Mouse (Mus musculus): ENCODE results near the gene Nkiras2. TPM values are rescaled to one million over a fixed set of nuclear protein-coding genes. Genes with fewer than 3 reads are reported as not detected.
"Not testable (repeated sequence)": the region's sequence is repeated elsewhere in the genome, so short reads cannot be mapped to it uniquely, and the experiment has no call there.

Gene Nkiras2
- polyA plus RNA-seq, 1 experiment from 2014 or later: 58.7 TPM

GRCm38 (mm10) chr11:100640159-100640906 is 21.3 kb downstream of the Nkiras2 start:
- no peaks in the 10 kb centered on the region for H3K36me3 ChIP-seq
- peaks cover 25% of the 10 kb centered on the region for H3K27me3 ChIP-seq
- WGBS: 6% methylated on average over 52 of the region's 52 CpGs
- peaks cover 8% of the 10 kb centered on the region; the same call in 1 of the 2 replicates for H3K4me1 ChIP-seq
- no peak overlapping the region for H3K27ac ChIP-seq
- no peaks in the 10 kb centered on the region for H3K9me3 ChIP-seq
- peak overlapping the region; percentile 23; the same call in 1 of the 2 replicates for H3K9ac ChIP-seq
- peak overlapping the region; percentile 80 for H3K4me2 ChIP-seq
- ATAC-seq (ENCODE audit: borderline replicate concordance, extremely low read depth, low FRiP score, low TSS enrichment): no peak
- H3K4me3 ChIP-seq: peak overlapping the region; percentile 39

DNA sequence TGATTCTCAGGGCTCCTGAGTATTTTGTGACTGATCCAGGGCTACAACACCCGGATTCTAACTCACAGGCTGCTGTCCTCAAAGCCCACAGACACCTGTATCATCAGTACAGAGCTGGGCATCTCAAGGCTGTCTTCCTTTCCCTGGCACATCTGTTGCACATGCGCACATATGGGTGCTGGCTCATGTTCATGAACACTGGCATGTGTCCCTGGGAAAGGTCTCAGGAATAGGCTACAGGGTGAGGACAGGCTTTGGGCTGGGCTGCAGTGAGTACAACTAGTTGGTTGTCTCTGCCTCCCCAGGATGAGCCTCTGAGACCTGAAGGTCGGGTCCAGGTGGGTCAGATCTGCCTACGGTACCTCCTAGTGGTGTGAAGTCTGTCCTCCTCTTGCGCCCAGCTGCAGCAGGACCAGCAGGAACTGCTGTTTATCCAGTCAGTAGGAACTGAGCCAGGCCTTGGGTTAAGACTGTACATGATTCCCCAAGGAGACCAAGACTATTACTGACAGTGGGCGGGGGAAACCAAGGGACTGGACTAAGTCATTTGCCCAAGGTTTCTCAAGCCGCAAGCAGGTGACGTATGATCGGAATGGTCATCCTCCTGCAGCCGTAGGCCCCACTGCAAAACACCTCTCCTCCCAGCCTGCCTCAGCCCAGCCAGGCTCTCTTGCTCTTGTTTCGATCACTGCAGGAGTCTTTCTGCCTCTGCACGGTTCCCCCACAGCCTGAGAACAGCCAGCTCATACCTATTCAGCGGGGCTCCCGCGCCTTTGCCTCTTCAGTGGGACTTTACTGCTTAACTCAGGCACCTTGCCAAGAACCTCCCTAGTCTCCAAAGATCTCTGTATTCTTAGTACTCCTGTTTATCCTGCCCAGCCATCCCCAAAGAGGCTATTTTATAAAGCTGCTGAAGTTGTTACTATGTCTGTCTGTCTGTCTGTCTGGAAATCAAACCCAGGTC is 24.9 kb downstream of the Nkiras2 start:
- Histone ChIP-seq H3K27me3 (peaks cover 25% of the 10 kb centered on the region), H3K9ac (no peak overlapping the region), H3K9me3 (no peaks in the 10 kb centered on the region), H3K4me3 (no peak overlapping the region), H3K4me1 (peaks cover 8% of the 10 kb centered on the region; the same call in 1 of the 2 replicates), H3K27ac (no peak overlapping the region), H3K36me3 (no peaks in the 10 kb centered on the region), H3K4me2 (no peak overlapping the region)
- 62% methylated on average over 15 of the region's 15 CpGs for WGBS
- ATAC-seq (ENCODE audit: borderline replicate concordance, extremely low read depth, low FRiP score, low TSS enrichment): no peak

DNA sequence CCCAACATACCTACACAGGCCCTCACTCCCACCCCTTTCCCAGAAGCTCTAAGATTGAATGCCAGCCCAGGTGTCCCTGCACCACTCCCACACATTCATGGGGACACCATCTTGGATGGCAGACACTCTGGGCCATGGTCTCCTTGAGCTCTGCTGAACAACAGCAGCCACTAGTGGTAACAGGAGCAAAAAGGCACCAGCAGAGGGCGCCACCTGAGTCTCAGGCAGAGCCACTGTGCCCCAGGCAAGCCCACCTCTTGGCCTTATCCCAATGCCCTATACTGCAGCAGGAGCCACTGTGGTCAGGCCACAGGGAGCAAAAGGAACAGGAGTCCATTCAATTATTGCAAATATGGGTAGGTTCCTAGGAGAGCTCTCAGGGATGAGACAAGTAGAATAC is 27.2 kb downstream of the Nkiras2 start:
- no peak overlapping the region for H3K4me3 ChIP-seq
- no peaks in the 10 kb centered on the region for H3K4me1 ChIP-seq
- ATAC-seq (ENCODE audit: borderline replicate concordance, extremely low read depth, low FRiP score, low TSS enrichment): no peak
- H3K27me3 ChIP-seq: peaks cover 20% of the 10 kb centered on the region
- H3K9ac ChIP-seq: no peak overlapping the region
- H3K9me3 ChIP-seq: no peaks in the 10 kb centered on the region
- H3K4me2 ChIP-seq: no peak overlapping the region
- no peaks in the 10 kb centered on the region for H3K36me3 ChIP-seq
- H3K27ac ChIP-seq: no peak overlapping the region
- WGBS: 0% methylated on average over 1 of the region's 1 CpGs

DNA sequence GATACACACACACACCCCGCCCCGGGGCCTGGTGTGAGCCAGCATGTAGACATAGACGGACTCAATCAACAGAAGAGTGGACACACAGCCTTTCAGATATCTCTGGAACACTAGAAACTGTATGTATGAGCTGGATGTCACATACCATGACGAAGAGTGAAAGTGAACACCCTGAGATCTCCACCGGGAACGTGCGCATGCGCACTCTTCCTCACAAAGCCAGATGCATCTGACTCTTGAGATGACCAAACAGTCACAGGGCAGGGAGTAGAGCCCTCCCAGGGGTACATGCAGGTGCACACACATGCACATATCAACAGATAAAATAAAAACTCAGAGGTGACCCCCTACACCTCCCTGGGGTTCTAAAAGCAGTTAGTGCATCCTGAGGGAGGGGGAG is 29.4 kb downstream of the Nkiras2 start:
- no peak overlapping the region for H3K4me3 ChIP-seq
- no peak overlapping the region for H3K27ac ChIP-seq
- no peaks in the 10 kb centered on the region for H3K9me3 ChIP-seq
- H3K27me3 ChIP-seq: peaks cover 24% of the 10 kb centered on the region
- ATAC-seq (ENCODE audit: borderline replicate concordance, extremely low read depth, low FRiP score, low TSS enrichment): no peak
- H3K9ac ChIP-seq: no peak overlapping the region
- H3K4me2 ChIP-seq: no peak overlapping the region
- H3K4me1 ChIP-seq: no peaks in the 10 kb centered on the region
- WGBS: 76% methylated on average over 8 of the region's 8 CpGs
- no peaks in the 10 kb centered on the region for H3K36me3 ChIP-seq

DNA sequence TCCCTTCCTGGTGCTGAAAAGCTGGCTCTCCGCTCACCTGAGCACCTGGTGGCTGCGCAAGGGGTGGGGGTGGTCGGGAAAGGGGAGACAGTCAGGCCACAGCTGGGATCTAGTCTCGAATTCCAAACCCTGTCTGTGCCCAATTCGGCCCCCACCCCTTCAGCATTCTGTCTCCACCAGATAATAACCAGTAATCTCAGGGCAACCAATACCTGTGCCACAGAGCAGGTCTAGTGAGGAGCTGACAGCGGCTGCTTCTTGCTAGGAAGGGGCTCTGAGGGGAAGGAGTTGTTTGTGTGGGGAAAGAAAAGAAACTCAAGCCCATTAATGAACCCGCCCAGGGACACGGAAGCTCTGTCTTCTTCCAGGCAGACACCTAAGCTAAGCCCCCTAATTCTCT is 32.2 kb downstream of the Nkiras2 start:
- 5% methylated on average over 8 of the region's 8 CpGs for WGBS
- Histone ChIP-seq H3K36me3 (no peaks in the 10 kb centered on the region), H3K4me1 (no peaks in the 10 kb centered on the region)

GRCm38 (mm10) chr11:100651748-100652147 is 32.7 kb downstream of the Nkiras2 start:
- Histone ChIP-seq H3K36me3 (no peaks in the 10 kb centered on the region), H3K9me3 (no peaks in the 10 kb centered on the region), H3K9ac (no peak overlapping the region), H3K4me1 (no peaks in the 10 kb centered on the region), H3K4me3 (no peak overlapping the region), H3K4me2 (no peak overlapping the region), H3K27me3 (peaks cover 24% of the 10 kb centered on the region), H3K27ac (no peak overlapping the region)
- ATAC-seq (ENCODE audit: borderline replicate concordance, extremely low read depth, low FRiP score, low TSS enrichment): no peak
- 18% methylated on average over 3 of the region's 3 CpGs for WGBS

More for the DNA sequence above, 32.2 kb downstream of the Nkiras2 start:
- Histone ChIP-seq H3K9me3 (no peaks in the 10 kb centered on the region), H3K4me3 (no peak overlapping the region), H3K27ac (no peak overlapping the region), H3K27me3 (peaks cover 24% of the 10 kb centered on the region), H3K4me2 (no peak overlapping the region), H3K9ac (no peak overlapping the region)
- ATAC-seq (ENCODE audit: borderline replicate concordance, extremely low read depth, low FRiP score, low TSS enrichment): no peak

DNA sequence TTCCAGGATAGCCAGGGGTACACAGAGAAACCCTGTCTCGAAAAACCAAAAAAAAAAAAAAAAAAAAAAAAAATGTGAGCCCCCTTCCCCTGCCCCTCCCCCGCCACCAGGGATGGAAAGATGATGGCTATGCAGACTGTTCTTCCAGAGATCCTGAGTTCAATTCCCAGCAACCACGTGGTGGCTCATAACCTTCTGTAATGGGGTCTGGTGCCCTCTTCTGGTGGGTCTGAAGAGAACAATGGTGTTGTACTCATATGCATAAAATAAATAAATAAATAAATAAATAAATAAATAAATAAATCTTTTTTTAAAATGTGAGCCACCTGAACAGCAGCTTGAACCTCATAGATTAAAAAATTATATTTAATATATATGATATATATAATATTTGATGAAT is 36.5 kb downstream of the Nkiras2 start:
- not testable (repeated sequence) for H3K4me3 ChIP-seq; ATAC-seq (ENCODE audit: borderline replicate concordance, extremely low read depth, low FRiP score, low TSS enrichment); H3K9ac ChIP-seq; H3K9me3 ChIP-seq; H3K27ac ChIP-seq; H3K36me3 ChIP-seq; H3K4me2 ChIP-seq; H3K4me1 ChIP-seq
- peaks cover 13% of the 10 kb centered on the region for H3K27me3 ChIP-seq
- WGBS: 63% methylated on average over 3 of the region's 3 CpGs

DNA sequence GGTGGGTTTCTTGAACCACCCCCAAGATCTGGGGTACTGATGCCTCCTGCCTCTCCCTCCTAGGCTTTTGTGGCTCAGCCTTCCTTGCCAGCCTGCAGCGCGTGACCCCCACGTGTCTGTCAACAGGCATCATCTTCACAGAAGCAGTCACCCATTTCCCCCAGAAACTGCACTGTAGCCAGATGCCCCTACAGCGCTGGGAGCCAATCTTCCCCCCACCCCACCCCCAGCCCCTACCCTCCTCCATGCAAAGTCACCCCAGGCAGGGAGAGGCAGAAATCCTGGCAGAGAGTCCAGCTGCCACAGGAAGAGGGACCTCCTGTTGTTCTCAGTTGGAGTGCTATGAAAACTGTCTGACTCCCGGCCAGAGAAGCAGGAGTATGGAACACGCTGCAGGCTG is 37.4 kb downstream of the Nkiras2 start:
- no peak for ATAC-seq (ENCODE audit: borderline replicate concordance, extremely low read depth, low FRiP score, low TSS enrichment)
- Histone ChIP-seq H3K27me3 (peaks cover 5% of the 10 kb centered on the region), H3K36me3 (no peaks in the 10 kb centered on the region), H3K4me3 (no peak overlapping the region), H3K9ac (no peak overlapping the region), H3K9me3 (no peaks in the 10 kb centered on the region), H3K4me2 (no peak overlapping the region), H3K4me1 (no peaks in the 10 kb centered on the region), H3K27ac (no peak overlapping the region)
- WGBS: 9% methylated on average over 6 of the region's 6 CpGs

GRCm38 (mm10) chr11:100659806-100660205 is 40.8 kb downstream of the Nkiras2 start:
- no peak for ATAC-seq (ENCODE audit: borderline replicate concordance, extremely low read depth, low FRiP score, low TSS enrichment)
- WGBS: 56% methylated on average over 10 of the region's 10 CpGs
- Histone ChIP-seq H3K36me3 (no peaks in the 10 kb centered on the region), H3K9ac (no peak overlapping the region), H3K4me3 (no peak overlapping the region), H3K4me1 (no peaks in the 10 kb centered on the region), H3K27me3 (no peaks in the 10 kb centered on the region), H3K4me2 (no peak overlapping the region), H3K27ac (no peak overlapping the region), H3K9me3 (no peaks in the 10 kb centered on the region)

DNA sequence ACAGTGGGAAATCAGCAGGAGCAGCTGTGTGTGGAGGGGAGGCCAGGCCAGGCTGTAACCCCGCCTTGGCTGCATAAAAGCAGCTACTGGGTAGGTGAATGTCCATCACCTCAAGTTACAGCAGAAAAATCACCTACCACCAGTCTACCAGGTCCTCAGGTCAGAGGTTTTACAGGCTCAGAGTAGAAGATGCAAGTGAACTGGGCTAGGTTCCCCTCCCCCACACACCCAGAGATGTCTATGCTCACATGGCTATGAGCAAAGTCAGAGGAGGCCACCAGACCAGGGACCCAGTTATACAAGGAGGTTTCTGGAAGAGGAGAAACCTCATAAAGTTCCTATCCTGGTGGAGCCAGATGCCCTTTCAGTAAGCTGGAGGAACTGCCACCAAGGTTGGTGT is 52.0 kb downstream of the Nkiras2 start:
- H3K4me2 ChIP-seq: no peak overlapping the region
- H3K4me3 ChIP-seq: no peak overlapping the region
- H3K36me3 ChIP-seq: no peaks in the 10 kb centered on the region
- peaks cover 4% of the 10 kb centered on the region; the same call in 1 of the 2 replicates for H3K4me1 ChIP-seq
- H3K9me3 ChIP-seq: no peaks in the 10 kb centered on the region
- no peak for ATAC-seq (ENCODE audit: borderline replicate concordance, extremely low read depth, low FRiP score, low TSS enrichment)
- 76% methylated on average over 1 of the region's 1 CpGs for WGBS
- H3K27ac ChIP-seq: no peak overlapping the region
- H3K9ac ChIP-seq: no peak overlapping the region
- peaks cover 28% of the 10 kb centered on the region for H3K27me3 ChIP-seq

GRCm38 (mm10) chr11:100671956-100672355 is 52.9 kb downstream of the Nkiras2 start:
- Histone ChIP-seq H3K4me2 (no peak overlapping the region), H3K4me1 (peaks cover 4% of the 10 kb centered on the region; the same call in 1 of the 2 replicates), H3K4me3 (no peak overlapping the region), H3K27me3 (peaks cover 28% of the 10 kb centered on the region), H3K36me3 (no peaks in the 10 kb centered on the region), H3K27ac (no peak overlapping the region), H3K9me3 (no peaks in the 10 kb centered on the region), H3K9ac (no peak overlapping the region)
- 53% methylated on average over 2 of the region's 2 CpGs for WGBS
- ATAC-seq (ENCODE audit: borderline replicate concordance, extremely low read depth, low FRiP score, low TSS enrichment): no peak

DNA sequence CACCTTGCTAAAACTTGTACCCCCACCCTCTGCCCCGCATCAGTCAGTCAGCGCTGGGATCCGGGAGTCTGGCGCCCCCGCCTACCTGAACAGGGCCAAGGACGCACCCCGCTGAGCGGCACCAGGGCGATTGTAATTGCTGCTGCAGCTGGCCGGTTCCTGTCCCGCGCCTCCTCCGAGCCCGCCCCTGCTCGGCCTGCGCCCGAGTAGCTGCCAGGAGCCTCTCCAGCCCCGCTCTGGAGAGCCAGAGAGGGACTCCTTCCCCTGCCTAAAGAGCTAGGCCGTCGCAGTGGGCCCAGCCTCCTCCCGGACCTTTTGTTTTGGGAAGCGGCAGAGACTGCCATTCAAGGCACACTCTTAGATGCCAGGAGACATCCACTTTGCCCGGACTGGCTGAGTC is 54.1 kb downstream of the Nkiras2 start:
- peak overlapping the region; percentile 22; the same call in 1 of the 2 replicates for H3K9ac ChIP-seq

More for the DNA sequence above, 54.1 kb downstream of the Nkiras2 start:
- peaks cover 28% of the 10 kb centered on the region for H3K27me3 ChIP-seq
- H3K27ac ChIP-seq: no peak overlapping the region
- H3K4me1 ChIP-seq: peaks cover 4% of the 10 kb centered on the region; the same call in 1 of the 2 replicates
- H3K4me3 ChIP-seq: no peak overlapping the region
- 2% methylated on average over 23 of the region's 23 CpGs for WGBS
- H3K4me2 ChIP-seq: peak overlapping the region; percentile 30
- ATAC-seq (ENCODE audit: borderline replicate concordance, extremely low read depth, low FRiP score, low TSS enrichment): peak; percentile 75; the same call in 1 of the 2 replicates
- no peaks in the 10 kb centered on the region for H3K36me3 ChIP-seq
- no peaks in the 10 kb centered on the region for H3K9me3 ChIP-seq
